In the genomic region with DNA sequence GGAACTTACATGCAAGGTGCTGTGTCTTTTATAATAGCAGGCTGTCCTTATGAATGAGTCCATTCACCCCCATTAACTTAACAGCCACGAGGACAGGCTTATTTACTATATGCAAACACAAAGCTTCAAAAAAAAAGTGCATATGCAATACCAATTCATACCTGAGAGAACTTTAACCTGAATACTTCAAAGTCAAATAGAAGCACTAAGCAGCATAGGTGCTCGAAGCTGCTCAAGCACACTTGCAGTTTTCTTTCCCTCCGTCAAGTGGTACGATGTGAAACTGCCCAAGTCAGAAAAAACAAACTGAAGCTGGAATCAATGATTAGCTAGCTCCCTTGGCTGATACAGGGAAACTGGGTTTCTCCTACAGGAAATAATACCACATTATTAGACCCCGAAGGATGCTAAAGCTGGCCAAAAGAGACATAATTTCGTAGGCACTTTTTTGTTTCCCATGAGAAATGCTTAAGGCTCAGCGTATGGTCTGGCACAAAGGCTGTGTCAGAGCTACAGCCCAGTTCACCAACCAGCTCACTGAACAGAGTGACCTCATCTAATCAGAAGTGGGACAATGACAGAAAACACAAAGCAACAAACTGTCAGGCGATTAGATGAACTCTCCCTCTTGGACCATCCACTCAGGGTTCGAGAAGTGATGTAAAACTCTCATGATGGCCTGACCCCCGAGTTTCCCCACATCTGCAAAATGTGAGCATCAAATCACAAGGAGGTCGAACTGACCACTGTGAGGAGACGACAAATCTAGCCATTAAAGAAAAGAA, we compare ENCODE assay signal across 10 mouse cellular contexts. TPM values are rescaled to one million over a fixed set of nuclear protein-coding genes. Genes with fewer than 3 reads are reported as not detected.
A peak's percentile ranks its signal among the peaks of the same experiment; 100 is the strongest.
DNase-seq lines count a peak whose midpoint lies in the region; ATAC-seq and TF ChIP-seq lines count a peak whose summit lies in the region.
"Had no signal": no experiment of that assay in that cellular context is flagged by ENCODE, and none has a peak within 500 bp of the region (broad histone marks: within the 10 kb centered on the region; RNA-seq: fewer than 3 reads in every experiment).

No protein-coding gene starts in this region.

- TF ChIP-seq POLR2A in kidney, adult 2 months (IDR thresholded peaks at IDR 0.05; ENCODE audit: low read depth, low read length): no peak

- H3K9me3 ChIP-seq in intestine, embryonic 16.5 days (ENCODE audit: control insufficient read depth, low read length): no peaks in the 10 kb centered on the region

- no peak overlapping the region for H3K27ac ChIP-seq in kidney, adult 2 months (ENCODE audit: insufficient read depth, low read depth, low read length)
- H3K27ac ChIP-seq in intestine, embryonic 16.5 days (ENCODE audit: low read length): peak overlapping the region; percentile 91

- H3K27me3 ChIP-seq in kidney, adult 2 months (replicated peaks; ENCODE audit: control insufficient read depth, insufficient read depth, low read length): no peaks in the 10 kb centered on the region; the same call in 1 of the 2 replicates
- 0 out of 2 replicates have a peak, but pooled peaks cover 4% of the 10 kb centered on the region for H3K27me3 ChIP-seq in intestine, embryonic 16.5 days (replicated peaks; ENCODE audit: control insufficient read depth, insufficient read depth, low read length)

- H3K9ac ChIP-seq in intestine, embryonic 16.5 days (ENCODE audit: low read depth, low read length): peak overlapping the region; percentile 36; the same call in 1 of the 2 replicates

- peak overlapping the region; percentile 89 for H3K4me2 ChIP-seq in intestine, embryonic 16.5 days (ENCODE audit: low read depth, low read length)

- H3K4me3 ChIP-seq in kidney, adult 2 months (ENCODE audit: insufficient read depth, low read depth, low read length): no peak overlapping the region
- peak overlapping the region; percentile 86 for H3K4me3 ChIP-seq in intestine, embryonic 16.5 days (ENCODE audit: low read length)

- ATAC-seq in intestine, embryonic 16.5 days: no peak

- no peaks in the 10 kb centered on the region; the same call in 1 of the 2 replicates for H3K4me1 ChIP-seq in kidney, adult 2 months (ENCODE audit: control insufficient read depth, insufficient read depth, low read length)
- H3K4me1 ChIP-seq in intestine, embryonic 16.5 days (ENCODE audit: control insufficient read depth, insufficient read depth, low read length): peaks cover 6% of the 10 kb centered on the region; the same call in 1 of the 2 replicates

- DNase-seq in embryo, embryonic 10 days (ENCODE audit: low spot score): peak; percentile 24
- no peak for DNase-seq in embryo, embryonic 9.5 days (ENCODE audit: extremely low spot score)
- peak; percentile 15 for DNase-seq in kidney, adult 2 months
- no peak for DNase-seq in kidney, postnatal 36 days
- peak; percentile 10 for DNase-seq in lung, postnatal 14 days
- no peak for DNase-seq in urinary bladder, postnatal 10 days (ENCODE audit: low spot score)
- DNase-seq in cerebellum, postnatal 36 days: no peak
- DNase-seq: right cerebral cortex, postnatal 14 days; thymus, adult 2 months had no signal

- no peaks in the 10 kb centered on the region for H3K36me3 ChIP-seq in kidney, adult 2 months (ENCODE audit: control insufficient read depth, insufficient read depth, low read length)
- no peaks in the 10 kb centered on the region for H3K36me3 ChIP-seq in intestine, embryonic 16.5 days (ENCODE audit: control insufficient read depth, insufficient read depth, low read length)

- 49% methylated on average over 12 of the region's 12 CpGs for WGBS in kidney, adult 2 months
- whole genome bisulfite sequencing in intestine, embryonic 16.5 days: 54% methylated on average over 12 of the region's 12 CpGs

- no peak for TF ChIP-seq CTCF in kidney, adult 2 months (conservative IDR thresholded peaks at IDR 0.05; ENCODE audit: insufficient read depth, insufficient read length, low read depth, low read length)

RNA-seq across cellular contexts. Expression of a gene that starts 2.2 kb away (rescaled TPM):
- polyA plus RNA-seq in kidney, adult 2 months (2012; rRNA removed): 3.7 and 4.0 TPM in 2 replicates
- 22.1 and 26.1 TPM in 2 replicates for polyA plus RNA-seq in intestine, embryonic 16.5 days (2015; fragmentation: Nextera tagmentation; extraction: Ambion mirVana)

Comparison
In these comparisons a context has a peak if more than half of its experiments do, and no peak if none do; other contexts are left out.
1. DNase-seq: peak in embryo, embryonic 10 days (single experiment), kidney, adult 2 months (single experiment) and lung, postnatal 14 days (single experiment); none in embryo, embryonic 9.5 days (single experiment), kidney, postnatal 36 days (0 of 2), urinary bladder, postnatal 10 days (single experiment) and cerebellum, postnatal 36 days (0 of 2).